ENCODE assay signal across 7 mouse cellular contexts in genomic region chr11:3370928-3371598, GRCm38 (mm10). TPM values are rescaled to one million over a fixed set of nuclear protein-coding genes. Genes with fewer than 3 reads are reported as not detected.
A peak's percentile ranks its signal among the peaks of the same experiment; 100 is the strongest.
DNase-seq lines count a peak whose midpoint lies in the region; ATAC-seq lines count a peak whose summit lies in the region.

No protein-coding gene starts in this region.

- H3K4me3 ChIP-seq in intestine, embryonic 15.5 days (replicated peaks) = peak overlapping the region; percentile 42

- H3K9me3 ChIP-seq in intestine, embryonic 15.5 days = no peaks in the 10 kb centered on the region

- H3K9ac ChIP-seq in intestine, embryonic 15.5 days = peak overlapping the region; percentile 50

- no peaks in the 10 kb centered on the region for H3K36me3 ChIP-seq in intestine, embryonic 15.5 days

- DNase-seq in adrenal gland, postnatal 10 days = peak; percentile 89
- DNase-seq in embryo, embryonic 9.5 days (ENCODE audit: extremely low spot score) = peak; percentile 88
- peak; percentile 66 to 72 for DNase-seq in gastrocnemius, postnatal 36 days
- DNase-seq in left cerebral cortex, postnatal 25 days (ENCODE audit: low spot score in 2 of 2) = peak; percentile 83 to 94
- DNase-seq in mesoderm, embryonic 11.5 days (ENCODE audit: low read depth, low spot score) = peak; percentile 94
- DNase-seq in right cerebral cortex, postnatal 4 days = peak; percentile 75

- H3K27me3 ChIP-seq in intestine, embryonic 15.5 days (replicated peaks) = no peaks in the 10 kb centered on the region

- H3K4me1 ChIP-seq in intestine, embryonic 15.5 days (replicated peaks) = peaks cover 38% of the 10 kb centered on the region

- H3K4me2 ChIP-seq in intestine, embryonic 15.5 days (replicated peaks) = peak overlapping the region; percentile 77

- WGBS in intestine, embryonic 15.5 days = 5% methylated on average over 27 of the region's 27 CpGs

- peak overlapping the region; percentile 39; the same call in 1 of the 2 replicates for H3K27ac ChIP-seq in intestine, embryonic 15.5 days

- intact Hi-C loops in gastrocnemius, postnatal 36 days (cut with DNase I) = no loop called here
- intact Hi-C loops in left cerebral cortex, postnatal 25 days (cut with DNase I) = no loop called here

- ATAC-seq in intestine, embryonic 15.5 days = peak; percentile 88

RNA-seq across cellular contexts. Expression of gene Limk2, which starts 37.9 kb away (rescaled TPM):
- total RNA-seq in adrenal gland, postnatal 10 days (2021) = 10 to 100 TPM; 23.8 to 33.2 TPM
- 10 to 100 TPM in 1 of 2 experiments, 1 to 10 TPM in 1; 9.8 to 11.9 TPM for total RNA-seq in gastrocnemius, postnatal 36 days (2021)
- 60.1 and 64.0 TPM in 2 replicates for polyA plus RNA-seq in intestine, embryonic 15.5 days (2015; fragmentation: Nextera tagmentation; extraction: Ambion mirVana)
- total RNA-seq in left cerebral cortex, postnatal 25 days (2021) = 100 to 1,000 TPM in 1 of 2 experiments, 10 to 100 TPM in 1; 85.6 to 101 TPM

RNA-seq across cellular contexts. Expression of gene Pik3ip1, which starts 40.9 kb away (rescaled TPM):
- total RNA-seq in adrenal gland, postnatal 10 days (2021) = 10 to 100 TPM; 13.3 to 17.8 TPM
- total RNA-seq in gastrocnemius, postnatal 36 days (2021) = 10 to 100 TPM; 21.2 to 25.0 TPM
- 8.5 and 8.7 TPM in 2 replicates for polyA plus RNA-seq in intestine, embryonic 15.5 days (2015; fragmentation: Nextera tagmentation; extraction: Ambion mirVana)
- total RNA-seq in left cerebral cortex, postnatal 25 days (2021) = 10 to 100 TPM; 26.3 to 29.1 TPM

Comparison
In these comparisons a context has a peak if more than half of its experiments do, and no peak if none do; other contexts are left out.
1. Peak in every context shown above with its lines: DNase-seq, ATAC-seq, H3K4me3 ChIP-seq and H3K27ac ChIP-seq.